Mouse (Mus musculus) testis, adult 2 months (tissue): Measurements from ENCODE around the gene Bcor. TPM values are rescaled to one million over a fixed set of nuclear protein-coding genes. Genes with fewer than 3 reads are reported as not detected.

Experiments used
- H3K27ac ChIP-seq: fragments of 200-500 bp; 2 replicates; pipeline ENCODE4 v1.5.1; 2012; ENCODE audit warnings: low read depth, low read length; ENCODE audit not compliant: control insufficient read depth, insufficient read depth
- H3K27me3 ChIP-seq: fragments of 200-500 bp; 2 replicates; pipeline ENCODE4 v1.6.1; 2012; ENCODE audit warnings: mild to moderate bottlenecking, low read length, moderate library complexity; ENCODE audit not compliant: control insufficient read depth, insufficient read depth
- H3K36me3 ChIP-seq: fragments of 200-500 bp; 2 replicates; pipeline ENCODE4 v1.6.1; 2012; ENCODE audit warnings: mild to moderate bottlenecking, low read length; ENCODE audit not compliant: control insufficient read depth, insufficient read depth
- H3K4me1 ChIP-seq: fragments of 200-500 bp; 2 replicates; pipeline ENCODE4 v1.6.1; 2012; ENCODE audit warnings: low read length; ENCODE audit not compliant: control insufficient read depth, insufficient read depth
- H3K4me3 ChIP-seq: fragments of 200-500 bp; 2 replicates; pipeline ENCODE4 v1.5.1; 2012; ENCODE audit warnings: low read depth, mild to moderate bottlenecking, low read length, moderate library complexity, mixed read lengths; ENCODE audit not compliant: control insufficient read depth
- CTCF ChIP-seq: fragments of 200-500 bp; IDR thresholded peaks from 2 replicates; pipeline ENCODE4 v1.5.1; 2012; ENCODE audit warnings: low read depth, mild to moderate bottlenecking, inconsistent platforms, low read length, moderate library complexity; ENCODE audit not compliant: control insufficient read depth, insufficient read depth, insufficient replicate concordance
- POLR2A ChIP-seq: fragments of 200-500 bp; IDR thresholded peaks from 2 replicates; pipeline ENCODE4 v1.6.1; 2012; ENCODE audit warnings: low read depth, mild to moderate bottlenecking, inconsistent platforms, low read length, moderate library complexity; ENCODE audit not compliant: control insufficient read depth
- polyA plus RNA-seq: library from polyadenylated mRNA; depleted of rRNA; stranded (reverse); fragments of >200 nt; gene quantifications from 2 replicates; pipeline ENCODE4 v1.2.3, GENCODE M21; 2012

The Bcor gene
- polyA plus RNA-seq, 1 experiment, result 0.72 TPM

- Histone ChIP-seq H3K27ac (no peak overlapping the region), H3K36me3 (no peaks in the 10 kb centered on the region), H3K4me1 (peaks cover 24% of the 10 kb centered on the region), H3K4me3 (peak overlapping the region; percentile 8), H3K27me3 (no peaks in the 10 kb centered on the region)
- TF ChIP-seq CTCF (no peak), POLR2A (no peak)
Measured at GRCm38 (mm10) chrX:12082736-12083135, 77.4 kb downstream of the Bcor start.

- Histone ChIP-seq H3K36me3 (no peaks in the 10 kb centered on the region), H3K27ac (no peak overlapping the region), H3K4me3 (no peak overlapping the region), H3K4me1 (peaks cover 27% of the 10 kb centered on the region), H3K27me3 (no peaks in the 10 kb centered on the region)
- TF ChIP-seq POLR2A, result no peak
- no peak for TF ChIP-seq CTCF
Measured at GRCm38 (mm10) chrX:12082184-12082583, 78.0 kb downstream of the Bcor start.

GRCm38 (mm10) chrX:12081741-12082155 lies 78.4 kb downstream of the Bcor start:
- Histone ChIP-seq H3K4me1 (peaks cover 31% of the 10 kb centered on the region), H3K27ac (no peak overlapping the region), H3K36me3 (no peaks in the 10 kb centered on the region), H3K4me3 (peak overlapping the region; percentile 77; the same call in 1 of the 2 replicates), H3K27me3 (no peaks in the 10 kb centered on the region)
- TF ChIP-seq CTCF (no peak), POLR2A (no peak)

GRCm38 (mm10) chrX:12080904-12081740 lies 79.0 kb downstream of the Bcor start:
- no peak for TF ChIP-seq CTCF
- TF ChIP-seq POLR2A, result no peak
- peak overlapping the region; percentile 26; the same call in 1 of the 2 replicates for H3K27ac ChIP-seq
- no peaks in the 10 kb centered on the region for H3K36me3 ChIP-seq
- no peaks in the 10 kb centered on the region for H3K27me3 ChIP-seq
- peaks cover 29% of the 10 kb centered on the region for H3K4me1 ChIP-seq
- H3K4me3 ChIP-seq, result peak overlapping the region; percentile 77

GRCm38 (mm10) chrX:12080095-12080903 lies 79.9 kb downstream of the Bcor start:
- Histone ChIP-seq H3K27ac (peak overlapping the region; percentile 60), H3K27me3 (no peaks in the 10 kb centered on the region)
- TF ChIP-seq POLR2A (peak; percentile 37; the same call in 1 of the 2 replicates), CTCF (no peak)

GRCm38 (mm10) chrX:12079309-12080094 lies 80.7 kb downstream of the Bcor start:
- TF ChIP-seq POLR2A, result no peak
- TF ChIP-seq CTCF, result no peak
- Histone ChIP-seq H3K4me1 (peaks cover 23% of the 10 kb centered on the region), H3K4me3 (peak overlapping the region; percentile 78), H3K27ac (no peak overlapping the region; the same call in 1 of the 2 replicates), H3K36me3 (no peaks in the 10 kb centered on the region), H3K27me3 (no peaks in the 10 kb centered on the region)

More at GRCm38 (mm10) chrX:12080095-12080903, 79.9 kb downstream of the Bcor start:
- Histone ChIP-seq H3K36me3 (no peaks in the 10 kb centered on the region), H3K4me3 (peak overlapping the region; percentile 84), H3K4me1 (peaks cover 26% of the 10 kb centered on the region)
